Comparison of ENCODE assay signal across 15 mouse cellular contexts in genomic region chr11:115092140-115092539, GRCm38 (mm10). TPM values are rescaled to one million over a fixed set of nuclear protein-coding genes. Genes with fewer than 3 reads are reported as not detected.
A peak's percentile ranks its signal among the peaks of the same experiment; 100 is the strongest.
DNase-seq lines count a peak whose midpoint lies in the region; ATAC-seq and TF ChIP-seq lines count a peak whose summit lies in the region.
"Had no signal": no experiment of that assay in that cellular context is flagged by ENCODE, and none has a peak within 500 bp of the region (broad histone marks: within the 10 kb centered on the region; RNA-seq: fewer than 3 reads in every experiment).

No protein-coding gene starts in this region.

- 13% methylated on average over 4 of the region's 4 CpGs for WGBS in forebrain, embryonic 10.5 days
- WGBS in forebrain, embryonic 16.5 days, result 9% methylated on average over 4 of the region's 4 CpGs
- 12% methylated on average over 4 of the region's 4 CpGs for WGBS in forebrain, embryonic 14.5 days
- 20% methylated on average over 4 of the region's 4 CpGs for WGBS in midbrain, embryonic 10.5 days

- no peaks in the 10 kb centered on the region for H3K36me3 ChIP-seq in forebrain, embryonic 10.5 days (replicated peaks)
- H3K36me3 ChIP-seq in forebrain, embryonic 16.5 days (ENCODE audit: control insufficient read depth, insufficient read depth), result no peaks in the 10 kb centered on the region
- H3K36me3 ChIP-seq in E14TG2a.4 (ENCODE audit: insufficient read depth, low read length), result no peaks in the 10 kb centered on the region; the same call in 1 of the 2 replicates
- no peaks in the 10 kb centered on the region for H3K36me3 ChIP-seq in forebrain, embryonic 14.5 days (ENCODE audit: control insufficient read depth, insufficient read depth, low read length)
- H3K36me3 ChIP-seq in midbrain, embryonic 10.5 days, result no peaks in the 10 kb centered on the region
- H3K36me3 ChIP-seq: G1E; liver, embryonic 13.5 days had no signal

- ATAC-seq in forebrain, embryonic 16.5 days, result no peak
- ATAC-seq in forebrain, embryonic 14.5 days, result no peak
- ATAC-seq in frontal cortex, adult (ENCODE audit: low TSS enrichment), result no peak

- H3K9me3 ChIP-seq in forebrain, embryonic 10.5 days, result peaks cover 5% of the 10 kb centered on the region; the same call in 1 of the 2 replicates
- H3K9me3 ChIP-seq in forebrain, embryonic 16.5 days (ENCODE audit: control insufficient read depth, low read length), result 0 out of 2 replicates have a peak, but pooled peaks cover 4% of the 10 kb centered on the region
- peaks cover 9% of the 10 kb centered on the region; the same call in 1 of the 2 replicates for H3K9me3 ChIP-seq in E14TG2a.4 (ENCODE audit: low read length)
- H3K9me3 ChIP-seq in forebrain, embryonic 14.5 days (replicated peaks; ENCODE audit: control insufficient read depth, low read length), result peaks cover 5% of the 10 kb centered on the region; the same call in 1 of the 2 replicates
- peaks cover 8% of the 10 kb centered on the region; the same call in 1 of the 2 replicates for H3K9me3 ChIP-seq in midbrain, embryonic 10.5 days (replicated peaks)
- H3K9me3 ChIP-seq: liver, embryonic 13.5 days had no signal

- H3K4me2 ChIP-seq in forebrain, embryonic 16.5 days (ENCODE audit: low read length), result no peak overlapping the region
- H3K4me2 ChIP-seq in forebrain, embryonic 14.5 days (ENCODE audit: low read length), result peak overlapping the region; percentile 44
- H3K4me2 ChIP-seq: liver, embryonic 13.5 days had no signal

- H3K9ac ChIP-seq in forebrain, embryonic 16.5 days (replicated peaks; ENCODE audit: low read depth, low read length), result no peak overlapping the region
- no peak overlapping the region for H3K9ac ChIP-seq in forebrain, embryonic 14.5 days (ENCODE audit: low read length)
- H3K9ac ChIP-seq: liver, embryonic 13.5 days had no signal

- peaks cover 17% of the 10 kb centered on the region for H3K4me1 ChIP-seq in forebrain, embryonic 10.5 days
- H3K4me1 ChIP-seq in forebrain, embryonic 16.5 days (replicated peaks; ENCODE audit: control insufficient read depth, insufficient read depth, low read length), result peaks cover 8% of the 10 kb centered on the region
- peaks cover 36% of the 10 kb centered on the region for H3K4me1 ChIP-seq in E14TG2a.4 (replicated peaks; ENCODE audit: low read depth, low read length)
- H3K4me1 ChIP-seq in forebrain, embryonic 14.5 days (ENCODE audit: control insufficient read depth, insufficient read depth, low read length), result no peaks in the 10 kb centered on the region
- peaks cover 18% of the 10 kb centered on the region for H3K4me1 ChIP-seq in midbrain, embryonic 10.5 days
- H3K4me1 ChIP-seq: liver, embryonic 13.5 days had no signal

- no peak overlapping the region for H3K27ac ChIP-seq in forebrain, embryonic 10.5 days
- no peak overlapping the region for H3K27ac ChIP-seq in forebrain, embryonic 16.5 days (ENCODE audit: low read length)
- H3K27ac ChIP-seq in forebrain, embryonic 14.5 days (ENCODE audit: low read depth, low read length), result no peak overlapping the region
- H3K27ac ChIP-seq in midbrain, embryonic 10.5 days (replicated peaks), result no peak overlapping the region
- H3K27ac ChIP-seq: liver, embryonic 13.5 days; macrophage had no signal

- no peak for TF ChIP-seq CTCF in E14TG2a.4 (conservative IDR thresholded peaks at IDR 0.05; ENCODE audit: low read length)

- DNase-seq in forebrain, embryonic 10.5 days (ENCODE audit: extremely low spot score, low spot score), result no peak
- DNase-seq in forebrain, embryonic 14.5 days (ENCODE audit: low spot score), result no peak
- DNase-seq in midbrain, embryonic 10.5 days (ENCODE audit: low spot score), result no peak
- no peak for DNase-seq in adrenal gland, postnatal 25 days
- DNase-seq in ovary, postnatal 14 days (ENCODE audit: low spot score), result no peak
- DNase-seq: gastrocnemius, postnatal 36 days; heart, postnatal 10 days; liver, embryonic 13.5 days; right cerebral cortex, postnatal 25 days had no signal

- peaks cover 35% of the 10 kb centered on the region for H3K27me3 ChIP-seq in forebrain, embryonic 10.5 days (ENCODE audit: poor library complexity, severe bottlenecking)
- peaks cover 23% of the 10 kb centered on the region for H3K27me3 ChIP-seq in forebrain, embryonic 16.5 days (replicated peaks; ENCODE audit: control insufficient read depth, insufficient read depth, low read length)
- H3K27me3 ChIP-seq in E14TG2a.4 (ENCODE audit: insufficient read depth, low read length), result peaks cover 31% of the 10 kb centered on the region
- H3K27me3 ChIP-seq in forebrain, embryonic 14.5 days (replicated peaks; ENCODE audit: control insufficient read depth, insufficient read depth, low read length), result peaks cover 20% of the 10 kb centered on the region
- H3K27me3 ChIP-seq in midbrain, embryonic 10.5 days (ENCODE audit: low read depth, poor library complexity, severe bottlenecking), result peaks cover 35% of the 10 kb centered on the region

- H3K4me3 ChIP-seq in forebrain, embryonic 10.5 days, result peak overlapping the region; percentile 50; the same call in 1 of the 2 replicates
- no peak overlapping the region for H3K4me3 ChIP-seq in forebrain, embryonic 16.5 days (replicated peaks; ENCODE audit: low read length)
- H3K4me3 ChIP-seq in E14TG2a.4 (replicated peaks; ENCODE audit: low read length), result peak overlapping the region; percentile 73
- H3K4me3 ChIP-seq in forebrain, embryonic 14.5 days (ENCODE audit: low read depth, low read length), result peak overlapping the region; percentile 4; the same call in 1 of the 2 replicates
- H3K4me3 ChIP-seq in midbrain, embryonic 10.5 days, result peak overlapping the region; percentile 52
- H3K4me3 ChIP-seq: liver, embryonic 13.5 days had no signal

RNA-seq across cellular contexts. Expression of gene Rab37, which starts 0.9 kb away (rescaled TPM):
- polyA plus RNA-seq in forebrain, embryonic 10.5 days (2016; fragmentation: Nextera tagmentation; extraction: Ambion mirVana), result 0.76 and 0.90 TPM in 2 replicates
- polyA plus RNA-seq in forebrain, embryonic 16.5 days (2015; fragmentation: Nextera tagmentation; extraction: Ambion mirVana), result 0.85 and 1.1 TPM in 2 replicates
- polyA plus RNA-seq in forebrain, embryonic 14.5 days (2014; fragmentation: Nextera tagmentation; extraction: Ambion mirVana), result 0.45 and 0.57 TPM in 2 replicates
- polyA plus RNA-seq in midbrain, embryonic 10.5 days (2016; fragmentation: Nextera tagmentation; extraction: Ambion mirVana), result 0.49 and 1.1 TPM in 2 replicates
- 0.58 and 0.76 TPM in 2 replicates for total RNA-seq in adrenal gland, postnatal 25 days (2021)

RNA-seq across cellular contexts. Expression of gene Cd300e, which starts 30.2 kb away (rescaled TPM):
- not detected in 2 replicates for polyA plus RNA-seq in forebrain, embryonic 10.5 days (2016; fragmentation: Nextera tagmentation; extraction: Ambion mirVana)
- polyA plus RNA-seq in forebrain, embryonic 16.5 days (2015; fragmentation: Nextera tagmentation; extraction: Ambion mirVana), result not detected in 2 replicates
- polyA plus RNA-seq in forebrain, embryonic 14.5 days (2014; fragmentation: Nextera tagmentation; extraction: Ambion mirVana), result not detected in 2 replicates
- not detected in 2 replicates for polyA plus RNA-seq in midbrain, embryonic 10.5 days (2016; fragmentation: Nextera tagmentation; extraction: Ambion mirVana)
- total RNA-seq in adrenal gland, postnatal 25 days (2021), result 0.33 TPM in 1 of 2 replicates, not detected in the other
- total RNA-seq: G1E; gastrocnemius, postnatal 36 days had no signal
- polyA plus RNA-seq: G1E had no signal

RNA-seq across cellular contexts. Expression of gene Cd300lf, which starts 41.7 kb away (rescaled TPM):
- polyA plus RNA-seq in forebrain, embryonic 10.5 days (2016; fragmentation: Nextera tagmentation; extraction: Ambion mirVana), result 0.09 and 0.10 TPM in 2 replicates
- 0.27 TPM in 1 of 2 replicates, not detected in the other for polyA plus RNA-seq in forebrain, embryonic 16.5 days (2015; fragmentation: Nextera tagmentation; extraction: Ambion mirVana)
- not detected in 2 replicates for polyA plus RNA-seq in forebrain, embryonic 14.5 days (2014; fragmentation: Nextera tagmentation; extraction: Ambion mirVana)
- polyA plus RNA-seq in midbrain, embryonic 10.5 days (2016; fragmentation: Nextera tagmentation; extraction: Ambion mirVana), result 0.21 TPM in 1 of 2 replicates, not detected in the other
- total RNA-seq in adrenal gland, postnatal 25 days (2021), result 0.55 and 0.62 TPM in 2 replicates
- total RNA-seq: gastrocnemius, postnatal 36 days had no signal
- polyA plus RNA-seq: G1E had no signal

RNA-seq across cellular contexts. Expression of gene Cd300ld3, which starts 43.9 kb away (rescaled TPM):
- not detected in 2 replicates for polyA plus RNA-seq in forebrain, embryonic 10.5 days (2016; fragmentation: Nextera tagmentation; extraction: Ambion mirVana)
- not detected in 2 replicates for polyA plus RNA-seq in forebrain, embryonic 16.5 days (2015; fragmentation: Nextera tagmentation; extraction: Ambion mirVana)
- polyA plus RNA-seq in forebrain, embryonic 14.5 days (2014; fragmentation: Nextera tagmentation; extraction: Ambion mirVana), result not detected in 2 replicates
- not detected in 2 replicates for polyA plus RNA-seq in midbrain, embryonic 10.5 days (2016; fragmentation: Nextera tagmentation; extraction: Ambion mirVana)
- total RNA-seq in adrenal gland, postnatal 25 days (2021), result 2.3 and 4.2 TPM in 2 replicates
- polyA plus RNA-seq: G1E; liver, embryonic 13.5 days; stomach, embryonic 14.5 days had no signal

RNA-seq across cellular contexts. Expression of gene Cd300ld5, which starts 54.6 kb away (rescaled TPM):
- polyA plus RNA-seq in forebrain, embryonic 10.5 days (2016; fragmentation: Nextera tagmentation; extraction: Ambion mirVana), result not detected in 2 replicates
- polyA plus RNA-seq in forebrain, embryonic 16.5 days (2015; fragmentation: Nextera tagmentation; extraction: Ambion mirVana), result not detected in 2 replicates
- not detected in 2 replicates for polyA plus RNA-seq in forebrain, embryonic 14.5 days (2014; fragmentation: Nextera tagmentation; extraction: Ambion mirVana)
- polyA plus RNA-seq in midbrain, embryonic 10.5 days (2016; fragmentation: Nextera tagmentation; extraction: Ambion mirVana), result not detected in 2 replicates
- 3.5 TPM in 1 of 2 replicates, not detected in the other for total RNA-seq in adrenal gland, postnatal 25 days (2021)
- polyA plus RNA-seq: G1E; liver, embryonic 13.5 days; stomach, embryonic 14.5 days had no signal
